Mouse (Mus musculus) liver, embryonic 13.5 days (tissue): ENCODE data around the gene Bicdl1. TPM values are rescaled to one million over a fixed set of nuclear protein-coding genes. Genes with fewer than 3 reads are reported as not detected.
A peak's percentile ranks its signal among the peaks of the same experiment; 100 is the strongest.

Source experiments
- ATAC-seq: fragments of 200-750 bp; cut with Nextera tagmentation; 2 replicates; pipeline ENCODE4 v1.8.0; 2017; ENCODE audit warnings: low read depth, mild to moderate bottlenecking, moderate number of reproducible peaks, moderate library complexity
- DNase-seq: peaks from one replicate; pipeline ENCODE4 v3.0.0; 2022
- H3K27ac ChIP-seq: fragments of 300-500 bp; sonication (generic); 2 replicates; pipeline ENCODE4 v1.5.1; 2015; ENCODE audit warnings: moderate library complexity, mild to moderate bottlenecking, inconsistent platforms
- H3K27me3 ChIP-seq: fragments of 300-500 bp; sonication (generic); 2 replicates; pipeline ENCODE4 v1.6.1; 2015; ENCODE audit warnings: mild to moderate bottlenecking, inconsistent platforms
- H3K36me3 ChIP-seq: fragments of 300-500 bp; sonication (generic); 2 replicates; pipeline ENCODE4 v1.6.1; 2015; ENCODE audit warnings: mild to moderate bottlenecking, inconsistent platforms
- H3K4me1 ChIP-seq: fragments of 300-500 bp; sonication (generic); replicated peaks from 2 replicates; pipeline ENCODE4 v1.6.1; 2015; ENCODE audit warnings: inconsistent platforms
- H3K4me2 ChIP-seq: fragments of 300-500 bp; sonication (generic); 2 replicates; pipeline ENCODE4 v1.6.1; 2015; ENCODE audit warnings: inconsistent platforms, mild to moderate bottlenecking, moderate library complexity
- H3K4me3 ChIP-seq: fragments of 300-500 bp; sonication (generic); replicated peaks from 2 replicates; pipeline ENCODE4 v1.5.1; 2015; ENCODE audit warnings: mild to moderate bottlenecking, inconsistent platforms
- H3K9ac ChIP-seq: fragments of 300-500 bp; sonication (generic); 2 replicates; pipeline ENCODE4 v1.6.1; 2015; ENCODE audit warnings: mild to moderate bottlenecking, inconsistent platforms
- H3K9me3 ChIP-seq: fragments of 300-500 bp; sonication (generic); replicated peaks from 2 replicates; pipeline ENCODE4 v1.6.1; 2016; ENCODE audit warnings: inconsistent platforms
- WGBS: fragments of 180-500 bp; shearing (Covaris S2); methylation state at CpG from one replicate; pipeline ENCODE4 v1.1.7; 2015; ENCODE audit not compliant: insufficient replicate concordance; 5-methylcytosine and 5-hydroxymethylcytosine counted together
- microRNA-seq: library from miRNA; unstranded; fragments of <30 nt; microRNA quantifications from one replicate; pipeline ENCODE4, GENCODE M21; 2016
- polyA plus RNA-seq: library from polyadenylated mRNA; unstranded; fragments of >200 nt; fragmentation: Nextera tagmentation; extraction: Ambion mirVana; gene quantifications from 2 replicates; pipeline ENCODE4 v1.2.1, GENCODE M21; 2015

Bicdl1 gene
- polyA plus RNA-seq, 1 experiment from 2014 or later, result 2.0 TPM

- peak; percentile 97 for ATAC-seq
- no peaks in the 10 kb centered on the region for H3K9me3 ChIP-seq
- H3K4me2 ChIP-seq, result peak overlapping the region; percentile 71
- peaks cover 12% of the 10 kb centered on the region for H3K36me3 ChIP-seq
- WGBS, result 27% methylated on average over 10 of the region's 10 CpGs
- H3K4me1 ChIP-seq, result peaks cover 80% of the 10 kb centered on the region
- H3K4me3 ChIP-seq, result peak overlapping the region; percentile 42
- no peaks in the 10 kb centered on the region for H3K27me3 ChIP-seq
- H3K9ac ChIP-seq, result peak overlapping the region; percentile 72
- DNase-seq, result peak; percentile 77
- H3K27ac ChIP-seq, result peak overlapping the region; percentile 99
Measured at GRCm38 (mm10) chr5:115626237-115626886, 105.1 kb downstream of the Bicdl1 start.

GRCm38 (mm10) chr5:115623694-115624440, 107.6 kb downstream of the Bicdl1 start:
- H3K27ac ChIP-seq, result peak overlapping the region; percentile 69
- no peak for ATAC-seq

GRCm38 (mm10) chr5:115622686-115623085, 108.7 kb downstream of the Bicdl1 start:
- ATAC-seq, result no peak
- Histone ChIP-seq H3K36me3 (peaks cover 47% of the 10 kb centered on the region), H3K4me1 (peaks cover 47% of the 10 kb centered on the region), H3K9ac (no peak overlapping the region), H3K4me3 (no peak overlapping the region), H3K27me3 (no peaks in the 10 kb centered on the region), H3K9me3 (no peaks in the 10 kb centered on the region), H3K27ac (peak overlapping the region; percentile 69), H3K4me2 (no peak overlapping the region)
- WGBS, result 78% methylated on average over 7 of the region's 7 CpGs
- DNase-seq, result peak; percentile 23

More at GRCm38 (mm10) chr5:115623694-115624440, 107.6 kb downstream of the Bicdl1 start:
- H3K4me2 ChIP-seq, result no peak overlapping the region
- DNase-seq, result no peak
- WGBS, result 52% methylated on average over 9 of the region's 9 CpGs
- H3K4me1 ChIP-seq, result peaks cover 59% of the 10 kb centered on the region
- H3K36me3 ChIP-seq, result peaks cover 37% of the 10 kb centered on the region
- no peak overlapping the region for H3K4me3 ChIP-seq
- H3K9ac ChIP-seq, result no peak overlapping the region
- H3K9me3 ChIP-seq, result no peaks in the 10 kb centered on the region
- no peaks in the 10 kb centered on the region for H3K27me3 ChIP-seq

GRCm38 (mm10) chr5:115619690-115620089, 111.7 kb downstream of the Bicdl1 start:
- H3K36me3 ChIP-seq, result peaks cover 77% of the 10 kb centered on the region
- H3K4me3 ChIP-seq, result no peak overlapping the region
- H3K27ac ChIP-seq, result no peak overlapping the region
- DNase-seq (no peak), ATAC-seq (no peak)
- H3K9me3 ChIP-seq, result no peaks in the 10 kb centered on the region
- no peaks in the 10 kb centered on the region for H3K27me3 ChIP-seq
- WGBS, result 84% methylated on average over 15 of the region's 15 CpGs
- no peak overlapping the region for H3K4me2 ChIP-seq
- no peak overlapping the region for H3K9ac ChIP-seq
- H3K4me1 ChIP-seq, result peaks cover 20% of the 10 kb centered on the region

GRCm38 (mm10) chr5:115614948-115615347, 116.5 kb downstream of the Bicdl1 start:
- Histone ChIP-seq H3K4me3 (no peak overlapping the region), H3K27me3 (no peaks in the 10 kb centered on the region), H3K4me1 (peaks cover 20% of the 10 kb centered on the region), H3K27ac (no peak overlapping the region), H3K9ac (no peak overlapping the region), H3K4me2 (no peak overlapping the region), H3K36me3 (peaks cover 99% of the 10 kb centered on the region), H3K9me3 (no peaks in the 10 kb centered on the region)
- WGBS, result 72% methylated on average over 7 of the region's 7 CpGs
- ATAC-seq (no peak), DNase-seq (peak; percentile 51)

- H3K27ac ChIP-seq, result no peak overlapping the region
- no peak overlapping the region for H3K4me3 ChIP-seq
- H3K4me2 ChIP-seq, result no peak overlapping the region
- peaks cover 20% of the 10 kb centered on the region for H3K4me1 ChIP-seq
- no peaks in the 10 kb centered on the region for H3K9me3 ChIP-seq
- 89% methylated on average over 9 of the region's 9 CpGs for WGBS
- DNase-seq (no peak), ATAC-seq (no peak)
- H3K27me3 ChIP-seq, result no peaks in the 10 kb centered on the region
- peaks cover 99% of the 10 kb centered on the region for H3K36me3 ChIP-seq
- no peak overlapping the region for H3K9ac ChIP-seq
Measured at GRCm38 (mm10) chr5:115613332-115613731, 118.1 kb downstream of the Bicdl1 start.

GRCm38 (mm10) chr5:115611566-115611965, 119.9 kb downstream of the Bicdl1 start:
- H3K27me3 ChIP-seq, result no peaks in the 10 kb centered on the region
- H3K4me3 ChIP-seq, result no peak overlapping the region
- no peak overlapping the region for H3K4me2 ChIP-seq
- H3K9me3 ChIP-seq, result no peaks in the 10 kb centered on the region
- peak overlapping the region; percentile 42; the same call in 1 of the 2 replicates for H3K9ac ChIP-seq
- 57% methylated on average over 11 of the region's 11 CpGs for WGBS
- peak; percentile 31 for DNase-seq
- peak; percentile 79 for ATAC-seq
- peak overlapping the region; percentile 63 for H3K27ac ChIP-seq
- H3K4me1 ChIP-seq, result peaks cover 20% of the 10 kb centered on the region
- peaks cover 93% of the 10 kb centered on the region for H3K36me3 ChIP-seq

GRCm38 (mm10) chr5:115603561-115603960, 127.9 kb downstream of the Bicdl1 start:
- Histone ChIP-seq H3K27me3 (no peaks in the 10 kb centered on the region), H3K4me2 (no peak overlapping the region), H3K9ac (no peak overlapping the region), H3K4me1 (no peaks in the 10 kb centered on the region), H3K27ac (no peak overlapping the region), H3K36me3 (peaks cover 86% of the 10 kb centered on the region), H3K9me3 (no peaks in the 10 kb centered on the region), H3K4me3 (no peak overlapping the region)
- ATAC-seq, result no peak
- no peak for DNase-seq
- 82% methylated on average over 6 of the region's 6 CpGs for WGBS

Small RNAs within 50 kb of the gene (microRNA-seq; reads per million reads assigned to microRNA genes)
- gene Mir7030, result not detected

Other genes starting within 250 kb of the Bicdl1 start
- 5.6 and 6.1 TPM in 2 replicates for gene Sirt4, start 246.9 kb downstream of the Bicdl1 start, polyA plus RNA-seq
- gene Pxn, start 224.9 kb downstream of the Bicdl1 start, polyA plus RNA-seq, result 11.1 and 14.5 TPM in 2 replicates
- gene Rplp0, start 172.2 kb downstream of the Bicdl1 start, polyA plus RNA-seq, result 1,664 and 1,673 TPM in 2 replicates
- 18.7 and 19.3 TPM in 2 replicates for gene Gcn1l1, start 166.4 kb downstream of the Bicdl1 start, polyA plus RNA-seq
- 14.7 and 16.7 TPM in 2 replicates for gene Rab35, start 99.7 kb downstream of the Bicdl1 start, polyA plus RNA-seq
- gene Cit, start 113.7 kb upstream of the Bicdl1 start, polyA plus RNA-seq, result 39.4 and 41.3 TPM in 2 replicates